In the genomic region with DNA sequence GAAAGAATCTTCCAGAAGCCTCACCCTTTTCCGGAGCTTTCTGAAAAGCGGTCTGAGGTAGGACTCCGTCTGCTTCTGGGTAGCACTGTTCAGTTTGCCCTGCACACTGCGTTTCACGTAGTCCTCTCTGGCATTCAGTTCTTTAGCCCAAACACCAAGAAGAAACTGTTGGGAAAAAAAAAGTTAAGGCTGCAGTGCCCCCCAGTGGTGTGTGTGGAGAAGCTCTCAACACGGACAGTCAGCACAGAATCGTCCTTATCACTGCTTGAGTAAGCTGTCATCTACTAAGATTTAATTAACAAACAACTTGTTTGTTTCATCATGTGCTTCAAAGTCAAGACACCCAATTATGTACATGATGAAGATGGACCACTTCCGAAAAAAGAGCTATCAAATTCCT, we compare ENCODE assay signal across 13 mouse cellular contexts. TPM values are rescaled to one million over a fixed set of nuclear protein-coding genes. Genes with fewer than 3 reads are reported as not detected.
DNase-seq lines count a peak whose midpoint lies in the region; ATAC-seq and TF ChIP-seq lines count a peak whose summit lies in the region.
"Had no signal": no experiment of that assay in that cellular context is flagged by ENCODE, and none has a peak within 500 bp of the region (broad histone marks: within the 10 kb centered on the region; RNA-seq: fewer than 3 reads in every experiment).

No protein-coding gene starts in this region.

- H3K4me2 ChIP-seq in liver, postnatal 0 days (ENCODE audit: low read depth, low read length), result no peak overlapping the region
- H3K4me2 ChIP-seq in liver, embryonic 12.5 days, result no peak overlapping the region
- H3K4me2 ChIP-seq: embryonic facial prominence, embryonic 12.5 days; kidney, embryonic 15.5 days had no signal

- H3K4me1 ChIP-seq in heart, adult 2 months (ENCODE audit: control insufficient read depth, insufficient read depth, low read length), result no peaks in the 10 kb centered on the region
- H3K4me1 ChIP-seq in liver, postnatal 0 days (ENCODE audit: insufficient read depth), result no peaks in the 10 kb centered on the region
- no peaks in the 10 kb centered on the region for H3K4me1 ChIP-seq in liver, embryonic 12.5 days
- H3K4me1 ChIP-seq in ES-E14 (ENCODE audit: control insufficient read depth in 2 of 2, insufficient read depth in 2 of 2, low read length in 2 of 2, poor library complexity in 1 of 2), result peaks cover 3 to 9% of the 10 kb centered on the region in 2 experiments; a peak in 2 of 4 replicates
- H3K4me1 ChIP-seq in embryonic facial prominence, embryonic 10.5 days, result no peaks in the 10 kb centered on the region
- H3K4me1 ChIP-seq: embryonic facial prominence, embryonic 12.5 days; kidney, embryonic 15.5 days had no signal

- peak in 1 of 2 experiments; percentile 25 for DNase-seq in heart, adult 2 months
- no peak for DNase-seq in heart, postnatal 25 days (ENCODE audit: low spot score)
- DNase-seq in liver, postnatal 0 days, result peak; percentile 13
- no peak for DNase-seq in ES-E14 (ENCODE audit: low read depth, low spot score)
- peak; percentile 35 for DNase-seq in embryonic facial prominence, embryonic 10.5 days (ENCODE audit: low spot score)
- no peak for DNase-seq in urinary bladder, postnatal 4 days (ENCODE audit: low spot score in 2 of 2)
- DNase-seq in ovary, postnatal 10 days (ENCODE audit: low spot score), result no peak
- DNase-seq: adrenal gland, postnatal 25 days; lung, postnatal 10 days; thymus, adult 18-20 months had no signal

- H3K36me3 ChIP-seq in heart, adult 2 months (ENCODE audit: control insufficient read depth, insufficient read depth, low read length), result no peaks in the 10 kb centered on the region
- H3K36me3 ChIP-seq in liver, postnatal 0 days (replicated peaks; ENCODE audit: insufficient read depth, low read length), result peaks cover 74% of the 10 kb centered on the region
- peaks cover 92% of the 10 kb centered on the region for H3K36me3 ChIP-seq in liver, embryonic 12.5 days
- H3K36me3 ChIP-seq in ES-E14 (ENCODE audit: control insufficient read depth, insufficient read depth, low read length, poor library complexity, severe bottlenecking), result peaks cover 26% of the 10 kb centered on the region
- peaks cover 97% of the 10 kb centered on the region for H3K36me3 ChIP-seq in embryonic facial prominence, embryonic 10.5 days (replicated peaks)

- peak; percentile 64 for TF ChIP-seq CTCF in heart, adult 2 months (IDR thresholded peaks at IDR 0.05)
- TF ChIP-seq CTCF in liver, postnatal 0 days (IDR thresholded peaks at IDR 0.05; ENCODE audit: low read depth), result peak; percentile 34

- no peak for ATAC-seq in liver, postnatal 0 days
- no peak for ATAC-seq in liver, embryonic 12.5 days

- WGBS in heart, adult 2 months, result 78% methylated on average over 8 of the region's 8 CpGs
- WGBS in liver, postnatal 0 days (ENCODE audit: insufficient replicate concordance), result 85% methylated on average over 8 of the region's 8 CpGs
- WGBS in liver, embryonic 12.5 days (ENCODE audit: insufficient replicate concordance), result 86% methylated on average over 8 of the region's 8 CpGs
- WGBS in embryonic facial prominence, embryonic 10.5 days, result 93% methylated on average over 8 of the region's 8 CpGs

- no peak for TF ChIP-seq POLR2A in heart, adult 2 months (IDR thresholded peaks at IDR 0.05; ENCODE audit: insufficient read depth, low read depth, low read length)

- no peak overlapping the region for H3K27ac ChIP-seq in heart, adult 2 months
- no peak overlapping the region for H3K27ac ChIP-seq in liver, postnatal 0 days (ENCODE audit: low read depth)
- H3K27ac ChIP-seq in liver, embryonic 12.5 days, result no peak overlapping the region
- no peak overlapping the region for H3K27ac ChIP-seq in ES-E14 (ENCODE audit: insufficient read depth, low read depth, low read length, poor library complexity, severe bottlenecking)
- no peak overlapping the region for H3K27ac ChIP-seq in embryonic facial prominence, embryonic 10.5 days (replicated peaks)
- H3K27ac ChIP-seq: embryonic facial prominence, embryonic 12.5 days; kidney, embryonic 15.5 days had no signal

- no peak for TF ChIP-seq EP300 in heart, adult 2 months (IDR thresholded peaks at IDR 0.05; ENCODE audit: insufficient read depth, low read depth, low read length)
- no peak for TF ChIP-seq EP300 in liver, postnatal 0 days (IDR thresholded peaks at IDR 0.05; ENCODE audit: low read depth)

- no peak overlapping the region for H3K9ac ChIP-seq in heart, adult 2 months (ENCODE audit: low read depth, low read length)
- no peak overlapping the region for H3K9ac ChIP-seq in liver, postnatal 0 days (replicated peaks)
- H3K9ac ChIP-seq in liver, embryonic 12.5 days, result no peak overlapping the region
- no peak overlapping the region for H3K9ac ChIP-seq in ES-E14 (ENCODE audit: insufficient read depth, low read depth, low read length, poor library complexity, severe bottlenecking)
- H3K9ac ChIP-seq: embryonic facial prominence, embryonic 12.5 days; kidney, embryonic 15.5 days had no signal

- H3K4me3 ChIP-seq in heart, adult 2 months, result no peak overlapping the region
- H3K4me3 ChIP-seq in liver, postnatal 0 days (ENCODE audit: low read depth, low read length), result no peak overlapping the region
- H3K4me3 ChIP-seq in liver, embryonic 12.5 days, result no peak overlapping the region
- no peak overlapping the region for H3K4me3 ChIP-seq in ES-E14 (ENCODE audit: insufficient read depth in 1 of 2, low read depth in 1 of 2, low read length in 2 of 2, poor library complexity in 1 of 2, severe bottlenecking in 1 of 2)
- H3K4me3 ChIP-seq in embryonic facial prominence, embryonic 10.5 days, result no peak overlapping the region
- H3K4me3 ChIP-seq: embryonic facial prominence, embryonic 12.5 days; kidney, embryonic 15.5 days had no signal

- H3K27me3 ChIP-seq in heart, adult 2 months (ENCODE audit: control insufficient read depth, insufficient read depth, low read length), result no peaks in the 10 kb centered on the region
- no peaks in the 10 kb centered on the region for H3K27me3 ChIP-seq in liver, postnatal 0 days (ENCODE audit: insufficient read depth, low read length)
- H3K27me3 ChIP-seq in liver, embryonic 12.5 days (replicated peaks), result no peaks in the 10 kb centered on the region
- H3K27me3 ChIP-seq in embryonic facial prominence, embryonic 10.5 days (replicated peaks; ENCODE audit: low read depth, poor library complexity, severe bottlenecking), result no peaks in the 10 kb centered on the region
- H3K27me3 ChIP-seq: embryonic facial prominence, embryonic 12.5 days; kidney, embryonic 15.5 days had no signal

- peaks cover 1% of the 10 kb centered on the region; the same call in 1 of the 2 replicates for H3K79me2 ChIP-seq in heart, adult 2 months (replicated peaks; ENCODE audit: control insufficient read depth, insufficient read depth, low read length)

- intact Hi-C loops in heart, adult 2 months (cut with DNase I), result loop anchor here (1.0 kb wide), 1 partner anchor 137 kb away; no protein-coding TSS in a partner anchor
- intact Hi-C loops in heart, postnatal 25 days (cut with DNase I), result no loop called here

- H3K9me3 ChIP-seq in liver, postnatal 0 days (ENCODE audit: low read length), result no peaks in the 10 kb centered on the region
- H3K9me3 ChIP-seq in liver, embryonic 12.5 days (replicated peaks), result no peaks in the 10 kb centered on the region
- no peaks in the 10 kb centered on the region for H3K9me3 ChIP-seq in ES-E14 (ENCODE audit: control insufficient read depth, insufficient read depth, low read depth, low read length)
- H3K9me3 ChIP-seq in embryonic facial prominence, embryonic 10.5 days, result no peaks in the 10 kb centered on the region
- H3K9me3 ChIP-seq: embryonic facial prominence, embryonic 12.5 days; kidney, embryonic 15.5 days had no signal

- in situ Hi-C loops in ES-E14 (cut with MboI; ENCODE audit: low sequenced_read_pairs in 2 of 2, unreplicated experiment in 2 of 2), result no loop called here

TF ChIP-seq in ES-E14, 5 proteins besides CTCF, POLR2A, EP300 and RAD21:
- TF ChIP-seq HCFC1 (IDR thresholded peaks at IDR 0.05; ENCODE audit: borderline replicate concordance, insufficient read depth, low read length) (no peak), ZNF384 (IDR thresholded peaks at IDR 0.05; ENCODE audit: low read depth, low read length) (no peak), ZC3H11A (IDR thresholded peaks at IDR 0.05; ENCODE audit: borderline replicate concordance, low read depth, low read length) (0 out of 2 replicates have a peak, but pooled peaks have one; percentile 7)

RNA-seq across cellular contexts. Expression of gene Prpf18, which starts 16.1 kb away (rescaled TPM):
- total RNA-seq in heart, adult 2 months (2021), result 10 to 100 TPM; 29.0 to 34.7 TPM
- polyA plus RNA-seq in heart, adult 2 months (2012; rRNA removed), result 11.4 and 23.9 TPM in 2 replicates
- total RNA-seq in heart, postnatal 25 days (2021), result 10 to 100 TPM; 33.3 to 38.3 TPM
- polyA plus RNA-seq in liver, postnatal 0 days (2015; fragmentation: Nextera tagmentation; extraction: Ambion mirVana), result 16.2 and 17.1 TPM in 2 replicates
- polyA plus RNA-seq in liver, embryonic 12.5 days (2016; fragmentation: Nextera tagmentation; extraction: Ambion mirVana), result 33.7 and 34.9 TPM in 2 replicates
- 17.4 and 22.9 TPM in 2 replicates for total RNA-seq in ES-E14 (2012; rRNA removed)
- polyA plus RNA-seq in embryonic facial prominence, embryonic 10.5 days (2016; fragmentation: Nextera tagmentation; extraction: Ambion mirVana), result 38.0 and 38.4 TPM in 2 replicates

Comparison
In these comparisons a context has a peak if more than half of its experiments do, and no peak if none do; other contexts are left out.
1. DNase-seq: peak in liver, postnatal 0 days (single experiment) and embryonic facial prominence, embryonic 10.5 days (single experiment); none in heart, postnatal 25 days (single experiment), ES-E14 (single experiment), urinary bladder, postnatal 4 days (0 of 2) and ovary, postnatal 10 days (single experiment).